Mouse (Mus musculus) heart, postnatal 0 days (tissue): ENCODE measurements at regions not wholly inside any gene's neighbourhood (a gene's known extent, or its start where the extent isn't known, plus 50 kb on each side); places are given as distances from the start of the nearest gene placed in this dataset.
A peak's percentile ranks its signal among the peaks of the same experiment; 100 is the strongest.

ENCODE experiments used
- ATAC-seq: fragments of 200-750 bp; cut with Nextera tagmentation; 2 replicates; pipeline ENCODE4 v1.8.0; 2017; ENCODE audit warnings: low read depth, moderate number of reproducible peaks, moderate library complexity; ENCODE audit not compliant: insufficient read depth
- DNase-seq: peaks from one replicate; pipeline ENCODE4 v3.0.0-alpha.2; 2016; ENCODE audit warnings: low spot score
- H3K27ac ChIP-seq: fragments of 300-500 bp; sonication (generic); 2 replicates; pipeline ENCODE4 v1.5.1; 2014; ENCODE audit warnings: low read depth, mild to moderate bottlenecking
- H3K27me3 ChIP-seq: fragments of 300-500 bp; sonication (generic); 2 replicates; pipeline ENCODE4 v1.6.1; 2014; ENCODE audit warnings: low read length, mixed read lengths; ENCODE audit not compliant: control insufficient read depth, insufficient read depth
- H3K36me3 ChIP-seq: fragments of 300-500 bp; sonication (generic); replicated peaks from 2 replicates; pipeline ENCODE4 v1.6.1; 2014; ENCODE audit warnings: low read length, mixed read lengths; ENCODE audit not compliant: control insufficient read depth, insufficient read depth
- H3K4me1 ChIP-seq: fragments of 300-500 bp; sonication (generic); 2 replicates; pipeline ENCODE4 v1.6.1; 2014; ENCODE audit warnings: antibody characterized with exemption; ENCODE audit not compliant: control insufficient read depth, insufficient read depth
- H3K4me2 ChIP-seq: fragments of 300-500 bp; sonication (generic); 2 replicates; pipeline ENCODE4 v1.6.1; 2014; ENCODE audit warnings: low read depth, mild to moderate bottlenecking, low read length, moderate library complexity
- H3K4me3 ChIP-seq: fragments of 300-500 bp; sonication (generic); 2 replicates; pipeline ENCODE4 v1.5.1; 2014; ENCODE audit warnings: low read depth, low read length
- H3K9ac ChIP-seq: fragments of 300-500 bp; sonication (generic); replicated peaks from 2 replicates; pipeline ENCODE4 v1.6.1; 2014; ENCODE audit warnings: low read depth, low read length, mixed read lengths
- H3K9me3 ChIP-seq: fragments of 300-500 bp; sonication (generic); replicated peaks from 2 replicates; pipeline ENCODE4 v1.6.1; 2016; ENCODE audit warnings: low read length; ENCODE audit not compliant: control insufficient read depth
- CTCF ChIP-seq: IDR thresholded peaks from 2 replicates; pipeline ENCODE4 v1.5.1; 2016; ENCODE audit warnings: antibody characterized with exemption, control low read depth, low read depth
- EP300 ChIP-seq: IDR thresholded peaks from 2 replicates; pipeline ENCODE4 v1.6.1; 2016; ENCODE audit warnings: antibody characterized with exemption, low read depth
- WGBS: fragments of 180-500 bp; shearing (Covaris S2); extraction: QIAGEN DNeasy Blood & Tissue Kit; methylation state at CpG from one replicate; pipeline ENCODE4 v1.1.7; 2014; 5-methylcytosine and 5-hydroxymethylcytosine counted together

GRCm38 (mm10) chr8:24216655-24217054, 509.0 kb downstream of the Adam3 start:
- Histone ChIP-seq H3K4me1 (peaks cover 6% of the 10 kb centered on the region; the same call in 1 of the 2 replicates), H3K4me3 (no peak overlapping the region), H3K9me3 (no peaks in the 10 kb centered on the region), H3K27ac (peak overlapping the region; percentile 64), H3K36me3 (no peaks in the 10 kb centered on the region), H3K9ac (no peak overlapping the region), H3K4me2 (no peak overlapping the region), H3K27me3 (no peaks in the 10 kb centered on the region)
- DNase-seq (no peak), ATAC-seq (no peak)
- TF ChIP-seq CTCF = no peak
- TF ChIP-seq EP300 = no peak
- WGBS = 72% methylated on average over 6 of the region's 6 CpGs

- peak; percentile 48 for DNase-seq
- WGBS = 48% methylated on average over 9 of the region's 9 CpGs
- ATAC-seq = peak; percentile 75; the same call in 1 of the 2 replicates
These were observed 510.0 kb downstream of the Adam3 start for GRCm38 (mm10) chr8:24215510-24216138.

GRCm38 (mm10) chr8:24214315-24214714, 511.3 kb downstream of the Adam3 start:
- no peak overlapping the region for H3K27ac ChIP-seq
- ATAC-seq (no peak), DNase-seq (no peak)
- peaks cover 6% of the 10 kb centered on the region; the same call in 1 of the 2 replicates for H3K4me1 ChIP-seq
- no peak overlapping the region for H3K4me2 ChIP-seq
- H3K27me3 ChIP-seq = no peaks in the 10 kb centered on the region
- TF ChIP-seq EP300 = no peak
- TF ChIP-seq CTCF = no peak
- no peaks in the 10 kb centered on the region for H3K36me3 ChIP-seq
- H3K9ac ChIP-seq = no peak overlapping the region
- H3K9me3 ChIP-seq = no peaks in the 10 kb centered on the region
- WGBS = 83% methylated on average over 4 of the region's 4 CpGs
- H3K4me3 ChIP-seq = no peak overlapping the region

More at GRCm38 (mm10) chr8:24215510-24216138, 510.0 kb downstream of the Adam3 start:
- Histone ChIP-seq H3K9ac (no peak overlapping the region), H3K4me3 (no peak overlapping the region), H3K4me1 (peaks cover 6% of the 10 kb centered on the region; the same call in 1 of the 2 replicates), H3K36me3 (no peaks in the 10 kb centered on the region), H3K27ac (peak overlapping the region; percentile 54), H3K27me3 (no peaks in the 10 kb centered on the region), H3K4me2 (peak overlapping the region; percentile 12), H3K9me3 (no peaks in the 10 kb centered on the region)
- TF ChIP-seq CTCF (no peak), EP300 (no peak)

- DNase-seq (no peak), ATAC-seq (no peak)
- 79% methylated on average over 3 of the region's 3 CpGs for WGBS
- TF ChIP-seq EP300 = no peak
- no peak for TF ChIP-seq CTCF
- H3K27me3 ChIP-seq = no peaks in the 10 kb centered on the region
- H3K4me2 ChIP-seq = no peak overlapping the region
- H3K27ac ChIP-seq = no peak overlapping the region
- no peak overlapping the region for H3K9ac ChIP-seq
- H3K36me3 ChIP-seq = no peaks in the 10 kb centered on the region
- H3K4me1 ChIP-seq = peaks cover 6% of the 10 kb centered on the region; the same call in 1 of the 2 replicates
- no peaks in the 10 kb centered on the region for H3K9me3 ChIP-seq
- no peak overlapping the region for H3K4me3 ChIP-seq
These were observed 513.1 kb downstream of the Adam3 start for GRCm38 (mm10) chr8:24212216-24213200.

GRCm38 (mm10) chr8:24211091-24211490, 514.6 kb downstream of the Adam3 start:
- no peak overlapping the region for H3K9ac ChIP-seq
- WGBS = 67% methylated on average over 1 of the region's 1 CpGs
- H3K27me3 ChIP-seq = no peaks in the 10 kb centered on the region
- TF ChIP-seq EP300 (no peak), CTCF (no peak)
- no peaks in the 10 kb centered on the region for H3K36me3 ChIP-seq
- H3K9me3 ChIP-seq = no peaks in the 10 kb centered on the region
- H3K4me2 ChIP-seq = no peak overlapping the region
- DNase-seq = no peak
- no peak for ATAC-seq
- H3K4me3 ChIP-seq = no peak overlapping the region
- no peaks in the 10 kb centered on the region for H3K4me1 ChIP-seq
- no peak overlapping the region for H3K27ac ChIP-seq
